Mouse (Mus musculus): ENCODE measurements at regions not wholly inside any gene's neighbourhood (a gene's known extent, or its start where the extent isn't known, plus 50 kb on each side); places are given as distances from the start of the nearest gene placed in this dataset.

DNA sequence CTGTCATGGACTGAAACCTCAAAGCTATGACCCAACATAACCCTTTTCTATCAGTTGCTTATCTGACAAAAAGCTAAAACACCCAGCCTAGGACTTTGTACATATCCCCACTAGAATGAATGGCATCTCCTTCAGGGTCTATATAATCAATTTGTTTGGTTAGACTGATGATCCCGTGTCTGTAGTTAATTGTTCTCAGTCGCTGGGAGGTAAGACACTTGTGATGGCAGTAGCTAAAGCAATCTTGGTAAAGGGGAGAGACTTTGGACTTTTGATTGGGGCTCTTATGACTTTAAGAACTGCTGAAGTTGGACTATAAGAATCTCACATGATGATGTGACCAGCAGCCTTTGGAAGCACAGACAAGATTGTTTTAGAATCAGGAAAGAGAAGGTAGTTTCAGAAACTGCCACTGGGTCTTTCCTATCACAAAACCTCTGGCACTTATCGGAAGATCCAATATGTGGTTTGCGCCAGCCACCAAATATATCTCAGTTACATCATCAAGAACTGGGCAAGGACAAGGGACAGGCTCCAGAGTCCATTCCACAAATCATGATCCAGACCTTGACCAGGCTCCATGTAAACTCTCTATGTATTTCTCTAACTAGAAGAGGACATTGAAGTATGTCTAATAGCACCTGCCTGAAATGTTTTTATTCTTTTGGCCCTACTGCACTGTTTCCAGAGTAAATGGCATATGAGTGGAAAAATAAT, 183.1 kb downstream of the Sp3 start:
- TF ChIP-seq MAFK (IDR thresholded peaks at IDR 0.05; ENCODE audit: insufficient read depth, low read depth, low read length), result no peak
- no peak for TF ChIP-seq ZNF384 (IDR thresholded peaks at IDR 0.05; ENCODE audit: low read depth, low read length)
- no peak for TF ChIP-seq HCFC1 (IDR thresholded peaks at IDR 0.05; ENCODE audit: borderline replicate concordance, insufficient read depth, low read length)
- TF ChIP-seq CHD2 (IDR thresholded peaks at IDR 0.05; ENCODE audit: low read depth, low read length), result no peak
- no peak for TF ChIP-seq ZC3H11A (IDR thresholded peaks at IDR 0.05; ENCODE audit: borderline replicate concordance, low read depth, low read length)
